Mouse (Mus musculus): ENCODE measurements around the gene Zfp995. TPM values are rescaled to one million over a fixed set of nuclear protein-coding genes. Genes with fewer than 3 reads are reported as not detected.

Zfp995 gene
- total RNA-seq, 1 experiment = 5.0 TPM

DNA sequence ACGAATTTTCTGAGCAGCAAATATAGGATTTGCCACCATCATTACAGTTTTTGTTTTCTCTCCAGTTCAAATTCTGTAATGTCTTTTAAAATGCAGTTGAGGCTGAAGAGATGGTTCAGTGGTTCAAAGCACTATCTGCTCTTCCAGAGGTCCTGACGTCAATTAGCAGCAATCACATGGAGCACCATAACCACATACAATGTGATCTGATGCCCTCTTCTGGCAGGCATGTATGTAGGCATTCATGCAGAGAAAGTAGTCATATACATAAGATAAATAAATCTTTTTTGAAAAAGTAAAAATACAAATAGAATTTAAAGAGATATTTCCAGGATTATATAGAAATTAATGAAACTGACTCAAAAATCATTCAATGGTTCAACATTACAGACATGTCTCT, 71.2 kb downstream of the Zfp995 start:
- Histone ChIP-seq H3K9me3 (ENCODE audit: control insufficient read depth, insufficient read depth, low read depth, low read length) (no peaks in the 10 kb centered on the region), H3K36me3 (ENCODE audit: control insufficient read depth, insufficient read depth, low read length, poor library complexity, severe bottlenecking) (no peaks in the 10 kb centered on the region), H3K4me3 (ENCODE audit: insufficient read depth in 1 of 2, low read depth in 1 of 2, low read length in 2 of 2, poor library complexity in 1 of 2, severe bottlenecking in 1 of 2) (no peak overlapping the region), H3K9ac (ENCODE audit: insufficient read depth, low read depth, low read length, poor library complexity, severe bottlenecking) (no peak overlapping the region), H3K4me1 (ENCODE audit: control insufficient read depth in 2 of 2, insufficient read depth in 2 of 2, low read length in 2 of 2, poor library complexity in 1 of 2) (no peaks in the 10 kb centered on the region), H3K27ac (ENCODE audit: insufficient read depth, low read depth, low read length, poor library complexity, severe bottlenecking) (no peak overlapping the region)
- TF ChIP-seq HCFC1 (IDR thresholded peaks at IDR 0.05; ENCODE audit: borderline replicate concordance, insufficient read depth, low read length) = no peak
- no peak for TF ChIP-seq CHD2 (IDR thresholded peaks at IDR 0.05; ENCODE audit: low read depth, low read length)
- TF ChIP-seq ZC3H11A (IDR thresholded peaks at IDR 0.05; ENCODE audit: borderline replicate concordance, low read depth, low read length) = no peak
- no peak for TF ChIP-seq MAFK (IDR thresholded peaks at IDR 0.05; ENCODE audit: insufficient read depth, low read depth, low read length)
- TF ChIP-seq ZNF384 (IDR thresholded peaks at IDR 0.05; ENCODE audit: low read depth, low read length) = no peak
- DNase-seq (ENCODE audit: low read depth, low spot score) = no peak
- in situ Hi-C loops (cut with MboI; ENCODE audit: low sequenced_read_pairs in 2 of 2, unreplicated experiment in 2 of 2) = no loop called here

Other genes starting within 250 kb of the Zfp995 start
- gene Gm10226, start 218.1 kb downstream of the Zfp995 start, total RNA-seq (2012; rRNA removed) = 3.4 TPM in 1 of 2 replicates, not detected in the other
- gene Zfp760, start 202.2 kb downstream of the Zfp995 start, total RNA-seq (2012; rRNA removed) = 9.7 and 10.0 TPM in 2 replicates
- gene Zfp229, start 179.1 kb downstream of the Zfp995 start, total RNA-seq (2012; rRNA removed) = 47.0 and 47.5 TPM in 2 replicates
- gene Zfp820, start 64.2 kb downstream of the Zfp995 start, total RNA-seq (2012; rRNA removed) = 6.6 and 8.1 TPM in 2 replicates
- 11.7 and 12.9 TPM in 2 replicates for gene Zfp942, start 52.5 kb upstream of the Zfp995 start, total RNA-seq (2012; rRNA removed)
- 3.2 and 3.5 TPM in 2 replicates for gene Zfp943, start 52.6 kb upstream of the Zfp995 start, total RNA-seq (2012; rRNA removed)

Measured in ES-E14 (cell line).